Mouse (Mus musculus): Measurements from ENCODE around the gene Ggn. TPM values are rescaled to one million over a fixed set of nuclear protein-coding genes. Genes with fewer than 3 reads are reported as not detected.

Gene Ggn
- polyA plus RNA-seq, 1 experiment, result 0.53 TPM

DNA sequence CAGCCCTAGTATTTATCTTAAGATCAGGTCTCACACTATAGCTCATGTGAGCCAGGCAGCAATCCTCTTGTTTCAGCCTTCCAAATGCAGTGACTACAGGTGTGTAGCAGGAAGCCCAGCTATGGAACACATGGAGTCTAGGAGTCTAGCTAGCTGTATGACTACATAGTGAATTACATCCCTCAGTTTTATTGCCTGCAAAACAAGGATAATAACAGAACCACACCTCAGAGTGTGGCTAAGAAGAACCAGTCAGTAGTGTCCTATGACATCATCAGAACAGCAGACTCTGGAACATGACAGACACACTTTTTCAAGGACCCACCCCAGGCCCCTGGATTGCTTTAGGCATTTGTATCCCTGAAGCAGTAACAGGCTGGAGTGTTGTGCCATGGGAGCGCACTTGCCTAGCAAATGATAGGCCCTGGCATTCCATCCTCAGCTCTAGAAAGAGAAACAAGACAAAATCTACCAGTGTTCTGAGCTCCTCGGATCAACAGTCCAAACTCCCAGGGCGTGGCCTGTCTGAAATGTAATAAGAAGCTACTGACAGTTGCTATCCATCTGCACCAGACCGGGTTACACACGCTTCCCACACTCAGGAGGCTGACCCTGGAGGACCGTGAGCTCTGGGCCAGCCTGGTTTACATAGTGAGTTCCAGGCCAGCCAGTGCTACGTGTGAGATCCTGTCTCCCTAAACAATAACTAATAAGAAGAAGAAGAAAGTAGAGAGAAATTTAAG, 23.2 kb upstream of the Ggn start:
- TF ChIP-seq POLR2A (IDR thresholded peaks at IDR 0.05; ENCODE audit: control insufficient read depth, extremely low read depth, insufficient read depth, low read length, poor library complexity) (no peak), CTCF (IDR thresholded peaks at IDR 0.05; ENCODE audit: borderline replicate concordance, control insufficient read depth, extremely low read depth, insufficient read depth, low read length, poor library complexity) (no peak)
- peaks cover 29% of the 10 kb centered on the region for H3K4me1 ChIP-seq (replicated peaks; ENCODE audit: control insufficient read depth, insufficient read depth, low read length)
- no peaks in the 10 kb centered on the region for H3K36me3 ChIP-seq (ENCODE audit: control insufficient read depth, insufficient read depth, low read length)
- no peak for DNase-seq
- H3K27ac ChIP-seq (ENCODE audit: control insufficient read depth, insufficient read depth, low read length), result no peak overlapping the region
- 91% methylated on average over 7 of the region's 7 CpGs for WGBS
- no peaks in the 10 kb centered on the region for H3K27me3 ChIP-seq (ENCODE audit: control insufficient read depth, insufficient read depth, low read length)
- no peak overlapping the region for H3K4me3 ChIP-seq (ENCODE audit: control insufficient read depth, insufficient read depth, low read length)

- H3K27me3 ChIP-seq (ENCODE audit: control insufficient read depth, insufficient read depth, low read length), result no peaks in the 10 kb centered on the region
- no peak for DNase-seq
- no peaks in the 10 kb centered on the region for H3K36me3 ChIP-seq (ENCODE audit: control insufficient read depth, insufficient read depth, low read length)
- no peak for TF ChIP-seq POLR2A (IDR thresholded peaks at IDR 0.05; ENCODE audit: control insufficient read depth, extremely low read depth, insufficient read depth, low read length, poor library complexity)
- TF ChIP-seq CTCF (IDR thresholded peaks at IDR 0.05; ENCODE audit: borderline replicate concordance, control insufficient read depth, extremely low read depth, insufficient read depth, low read length, poor library complexity), result no peak
- WGBS, result 97% methylated on average over 15 of the region's 15 CpGs
- H3K27ac ChIP-seq (ENCODE audit: control insufficient read depth, insufficient read depth, low read length), result no peak overlapping the region
- H3K4me1 ChIP-seq (replicated peaks; ENCODE audit: control insufficient read depth, insufficient read depth, low read length), result peaks cover 28% of the 10 kb centered on the region
- H3K4me3 ChIP-seq (ENCODE audit: control insufficient read depth, insufficient read depth, low read length), result no peak overlapping the region
Observed at GRCm38 (mm10) chr7:29148771-29149170, 21.2 kb upstream of the Ggn start.

DNA sequence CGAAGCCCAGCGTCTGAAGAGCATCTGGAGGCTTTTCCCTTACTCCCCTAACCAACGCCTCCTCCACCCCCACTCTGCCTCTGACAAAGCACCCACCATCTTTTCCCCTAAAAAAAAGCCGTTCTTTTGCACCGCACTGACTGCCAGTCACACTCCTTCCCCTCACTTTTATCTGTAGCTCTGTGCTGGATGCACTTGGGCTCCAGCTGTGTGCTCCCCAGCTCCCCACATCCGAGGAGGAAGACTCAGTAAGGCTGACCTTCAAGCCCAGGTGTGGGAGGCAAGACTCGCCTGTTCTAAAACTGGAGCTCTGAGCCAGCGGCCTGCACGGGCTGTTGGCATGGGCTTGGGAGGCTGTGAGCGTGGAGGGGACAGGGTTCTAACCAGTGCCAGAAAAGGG, 18.5 kb upstream of the Ggn start:
- peaks cover 33% of the 10 kb centered on the region for H3K4me1 ChIP-seq (replicated peaks; ENCODE audit: control insufficient read depth, insufficient read depth, low read length)
- H3K4me3 ChIP-seq (ENCODE audit: control insufficient read depth, insufficient read depth, low read length), result no peak overlapping the region
- no peak overlapping the region for H3K27ac ChIP-seq (ENCODE audit: control insufficient read depth, insufficient read depth, low read length)
- DNase-seq, result no peak
- H3K36me3 ChIP-seq (ENCODE audit: control insufficient read depth, insufficient read depth, low read length), result no peaks in the 10 kb centered on the region
- H3K27me3 ChIP-seq (ENCODE audit: control insufficient read depth, insufficient read depth, low read length), result no peaks in the 10 kb centered on the region
- no peak for TF ChIP-seq POLR2A (IDR thresholded peaks at IDR 0.05; ENCODE audit: control insufficient read depth, extremely low read depth, insufficient read depth, low read length, poor library complexity)
- no peak for TF ChIP-seq CTCF (IDR thresholded peaks at IDR 0.05; ENCODE audit: borderline replicate concordance, control insufficient read depth, extremely low read depth, insufficient read depth, low read length, poor library complexity)
- WGBS, result 43% methylated on average over 10 of the region's 10 CpGs

DNA sequence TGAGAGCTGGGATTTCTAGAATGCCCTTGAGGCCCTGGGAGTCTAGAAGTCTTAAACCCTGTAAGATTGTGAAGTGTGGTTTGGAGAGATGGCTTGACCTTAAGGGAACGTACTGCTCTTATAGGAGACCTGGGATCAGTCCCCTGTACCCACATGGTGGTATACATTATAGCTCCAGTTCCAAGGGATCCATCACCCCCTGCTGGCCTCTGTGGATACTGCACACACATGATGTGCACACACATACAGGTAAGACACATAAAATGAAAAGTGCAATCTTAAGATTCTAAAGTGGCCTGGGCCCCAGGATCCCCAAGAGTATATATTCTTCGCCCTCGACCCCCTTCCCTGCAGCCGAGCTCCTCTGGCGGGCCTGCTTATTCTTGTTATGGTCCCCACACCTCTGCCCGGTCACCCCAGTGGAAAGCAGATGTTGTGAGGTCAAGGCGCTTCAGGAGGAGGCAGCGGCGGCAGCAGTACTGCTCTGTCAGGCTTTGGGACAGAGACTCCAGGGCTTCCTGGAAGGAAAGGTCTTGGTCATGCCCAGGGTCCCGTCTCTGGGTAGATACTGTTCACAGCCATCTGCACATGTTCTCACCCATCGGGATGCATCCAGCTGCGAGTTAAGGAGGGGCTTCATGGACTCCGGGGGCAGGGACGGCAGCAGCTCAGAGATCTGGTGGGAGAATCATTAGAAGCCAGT, 15.8 kb upstream of the Ggn start:
- WGBS, result 97% methylated on average over 14 of the region's 14 CpGs
- H3K27ac ChIP-seq (ENCODE audit: control insufficient read depth, insufficient read depth, low read length), result no peak overlapping the region
- H3K36me3 ChIP-seq (ENCODE audit: control insufficient read depth, insufficient read depth, low read length), result no peaks in the 10 kb centered on the region
- H3K4me3 ChIP-seq (ENCODE audit: control insufficient read depth, insufficient read depth, low read length), result no peak overlapping the region
- H3K4me1 ChIP-seq (replicated peaks; ENCODE audit: control insufficient read depth, insufficient read depth, low read length), result peaks cover 37% of the 10 kb centered on the region
- TF ChIP-seq POLR2A (IDR thresholded peaks at IDR 0.05; ENCODE audit: control insufficient read depth, extremely low read depth, insufficient read depth, low read length, poor library complexity), result no peak
- no peak for TF ChIP-seq CTCF (IDR thresholded peaks at IDR 0.05; ENCODE audit: borderline replicate concordance, control insufficient read depth, extremely low read depth, insufficient read depth, low read length, poor library complexity)
- no peak for DNase-seq
- H3K27me3 ChIP-seq (ENCODE audit: control insufficient read depth, insufficient read depth, low read length), result no peaks in the 10 kb centered on the region

- no peaks in the 10 kb centered on the region for H3K36me3 ChIP-seq (ENCODE audit: control insufficient read depth, insufficient read depth, low read length)
- H3K4me3 ChIP-seq (ENCODE audit: control insufficient read depth, insufficient read depth, low read length), result peak overlapping the region; percentile 64
- no peaks in the 10 kb centered on the region for H3K27me3 ChIP-seq (ENCODE audit: control insufficient read depth, insufficient read depth, low read length)
- peak; percentile 84 for DNase-seq
- peak overlapping the region; percentile 3; the same call in 1 of the 2 replicates for H3K27ac ChIP-seq (ENCODE audit: control insufficient read depth, insufficient read depth, low read length)
- WGBS, result 11% methylated on average over 33 of the region's 37 CpGs
- H3K4me1 ChIP-seq (replicated peaks; ENCODE audit: control insufficient read depth, insufficient read depth, low read length), result peaks cover 27% of the 10 kb centered on the region
- peak; percentile 36 for TF ChIP-seq POLR2A (IDR thresholded peaks at IDR 0.05; ENCODE audit: control insufficient read depth, extremely low read depth, insufficient read depth, low read length, poor library complexity)
- TF ChIP-seq CTCF (IDR thresholded peaks at IDR 0.05; ENCODE audit: borderline replicate concordance, control insufficient read depth, extremely low read depth, insufficient read depth, low read length, poor library complexity), result no peak; the same call in 1 of the 2 replicates
Observed at GRCm38 (mm10) chr7:29155196-29155837, 14.7 kb upstream of the Ggn start.
